Mouse (Mus musculus) embryonic fibroblast, embryonic 13.5 days (primary cell): ENCODE measurements at regions not wholly inside any gene's neighbourhood (a gene's known extent, or its start where the extent isn't known, plus 50 kb on each side); places are given as distances from the start of the nearest gene placed in this dataset.

Experiments used
- CTCF ChIP-seq: IDR thresholded peaks from 2 replicates; pipeline ENCODE4 v1.5.1; 2011; ENCODE audit warnings: mild to moderate bottlenecking, control low read depth, low read length, moderate library complexity, borderline replicate concordance; ENCODE audit not compliant: insufficient read depth
- POLR2A ChIP-seq: IDR thresholded peaks from 2 replicates; pipeline ENCODE4 v1.6.1; 2011; ENCODE audit warnings: low read depth, mild to moderate bottlenecking, control low read depth, low read length, moderate library complexity

DNA sequence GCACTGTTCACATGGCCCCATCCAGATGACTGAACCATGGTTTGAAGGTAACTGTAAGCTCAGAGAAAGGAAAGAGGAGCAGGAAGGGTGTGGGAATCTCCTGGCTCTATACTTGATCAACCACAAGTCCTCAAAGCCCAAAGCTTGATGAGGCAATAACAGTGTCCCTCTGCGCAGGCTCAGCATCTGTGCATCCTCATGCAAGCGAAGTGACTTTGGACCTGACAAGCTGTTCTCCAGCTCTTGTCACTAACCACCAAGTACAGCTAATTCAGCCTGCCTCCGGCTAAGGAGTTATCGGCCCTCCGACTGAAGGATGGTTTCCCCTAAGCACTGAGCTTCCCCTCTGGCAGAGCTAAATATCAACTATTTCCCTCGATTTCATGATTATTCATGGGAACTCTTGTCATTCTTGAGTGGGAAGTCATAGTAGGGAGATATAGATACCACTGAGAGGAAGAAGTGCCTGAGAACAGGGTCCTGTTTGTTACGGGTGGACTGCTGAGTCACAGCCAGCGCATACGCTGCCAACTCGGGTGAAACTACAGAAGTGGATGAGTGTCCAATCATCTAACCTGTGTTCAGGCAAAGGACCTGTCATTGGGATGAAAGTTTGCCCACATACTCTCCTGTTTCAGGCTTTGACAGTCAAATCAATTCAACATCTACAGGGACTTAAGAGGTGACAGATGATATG is 106.6 kb upstream of the Id2 start:
- no peak for TF ChIP-seq POLR2A
- no peak for TF ChIP-seq CTCF
